Mouse (Mus musculus): Measurements from ENCODE around the gene Duxbl3.
"Not testable (repeated sequence)": the region's sequence is repeated elsewhere in the genome, so short reads cannot be mapped to it uniquely, and the experiment has no call there.

Duxbl3 gene

DNA sequence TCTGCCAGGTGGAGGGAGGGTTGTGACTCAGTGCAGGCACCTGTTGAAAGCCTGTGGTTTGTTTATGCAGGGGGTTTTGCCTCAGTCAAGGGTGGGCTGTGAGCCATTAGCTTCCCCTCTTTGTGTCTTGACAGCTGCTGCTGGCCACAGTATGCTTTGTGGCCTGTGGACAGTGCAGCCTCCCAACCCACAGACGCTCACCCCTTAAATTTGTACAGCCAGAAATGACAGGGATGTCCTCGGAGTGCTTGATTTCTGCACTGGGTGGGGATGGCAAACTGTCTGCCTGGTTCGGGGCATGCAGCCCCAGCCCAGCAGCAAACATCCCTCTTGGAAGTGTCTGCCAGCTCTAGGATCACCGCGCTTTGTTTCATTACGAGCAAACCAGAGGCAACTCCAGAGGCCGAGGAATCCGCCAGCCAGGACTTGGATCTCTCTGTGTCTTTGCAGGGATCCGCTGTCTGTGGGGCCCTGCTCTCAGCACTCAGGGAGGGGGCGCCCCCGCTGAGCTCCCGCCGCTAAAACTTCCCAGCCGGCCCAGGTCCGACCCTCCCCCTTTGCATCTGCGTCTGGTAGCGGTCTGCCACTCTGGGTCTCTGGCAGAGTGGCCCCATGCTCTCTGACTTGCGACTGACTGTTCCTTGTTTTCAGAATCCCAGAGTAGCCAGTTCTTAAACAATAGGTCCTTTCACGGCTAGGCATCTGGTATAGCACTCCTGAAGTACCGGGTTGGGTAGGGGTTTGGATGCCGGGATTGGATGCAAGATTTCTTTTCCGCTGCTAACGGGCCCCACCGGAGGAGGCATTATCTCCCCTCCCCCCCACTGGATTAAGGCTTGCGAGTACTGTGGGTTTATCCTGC, at the start of gene Duxbl3:
Gene Duxbl3, plus strand, starts transcription at position 207 of the 862 bp plus-strand sequence.
- in situ Hi-C loops (cut with MseI, MboI), result not testable (repeated sequence)

DNA sequence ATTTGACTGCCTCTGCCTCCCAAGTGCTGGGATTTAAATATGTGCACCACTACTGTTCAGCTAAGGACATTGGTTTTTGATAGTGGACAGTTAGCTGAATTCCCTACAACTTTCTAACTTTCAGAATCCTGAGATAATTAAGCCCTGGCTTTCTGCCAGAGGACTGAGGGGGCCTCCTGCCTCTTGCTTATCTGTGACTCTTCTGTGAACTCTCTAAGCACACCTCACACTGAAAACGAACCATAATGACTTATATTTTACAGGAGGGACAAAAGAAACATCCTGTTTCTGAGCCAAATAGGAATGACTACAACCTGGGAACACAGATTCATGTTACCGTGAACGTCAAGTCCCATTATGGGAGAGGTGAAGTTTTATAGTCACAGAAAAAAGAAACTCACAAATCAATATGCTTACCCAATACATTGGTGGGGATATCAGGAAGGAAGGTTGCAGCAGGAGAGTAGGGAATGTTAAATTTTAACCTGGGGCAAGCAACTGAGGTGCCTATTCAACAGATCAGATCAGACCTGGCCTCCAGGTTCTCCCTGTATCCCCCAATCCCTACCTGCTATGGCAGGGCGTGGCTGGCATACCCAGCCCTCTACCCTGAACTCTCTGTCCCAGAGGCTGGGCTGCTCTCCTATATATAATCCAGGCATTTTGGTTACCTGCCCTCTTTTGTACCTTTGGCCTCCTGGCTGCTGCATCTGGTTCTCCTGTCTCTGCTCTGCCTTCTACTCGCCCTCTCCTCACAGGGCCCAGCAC, 41.3 kb upstream of the Duxbl3 start:
- in situ Hi-C loops (cut with MseI, MboI), result not testable (repeated sequence)

DNA sequence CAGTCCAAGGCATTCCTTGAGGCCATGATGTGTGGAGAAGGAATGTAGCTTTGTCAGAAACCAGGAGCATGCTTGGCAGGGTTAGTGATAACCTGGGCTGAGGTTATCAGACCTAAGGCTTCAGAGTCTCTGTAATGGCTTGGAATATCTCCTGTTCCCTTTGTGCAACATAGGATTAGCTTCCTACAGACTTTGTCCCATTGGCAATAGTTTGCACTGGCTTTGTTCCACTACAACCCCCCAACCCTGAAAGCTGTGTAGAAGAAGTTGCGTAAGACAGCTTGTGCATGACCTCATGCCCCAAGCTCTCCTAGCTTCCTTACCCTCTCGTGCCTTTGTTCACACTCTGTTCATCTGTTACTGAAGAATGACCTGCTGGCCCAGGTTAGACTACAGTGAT, 20.6 kb upstream of the Duxbl3 start:
- in situ Hi-C loops (cut with MseI, MboI), result not testable (repeated sequence)

DNA sequence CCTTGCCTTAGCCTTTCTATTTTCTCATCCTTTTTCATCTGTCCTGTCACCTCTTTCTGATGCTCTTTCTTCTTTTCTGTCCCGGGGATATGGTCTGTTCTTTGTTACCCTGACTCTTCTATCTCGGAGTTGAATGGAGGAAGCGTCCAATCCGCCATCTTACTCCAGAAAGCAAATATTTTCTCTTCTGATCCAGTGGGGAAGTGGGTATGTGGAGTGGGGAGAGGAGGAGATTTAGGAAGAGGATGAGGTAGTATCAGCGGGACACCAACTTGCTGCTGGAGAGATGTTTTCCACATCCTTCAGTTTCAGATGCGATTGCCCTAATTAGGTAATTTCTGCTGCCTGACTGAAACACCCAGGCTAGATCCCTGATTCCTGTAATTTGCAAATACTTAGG, 967 bp downstream of the Duxbl3 start:
- in situ Hi-C loops (cut with MseI, MboI), result not testable (repeated sequence)

DNA sequence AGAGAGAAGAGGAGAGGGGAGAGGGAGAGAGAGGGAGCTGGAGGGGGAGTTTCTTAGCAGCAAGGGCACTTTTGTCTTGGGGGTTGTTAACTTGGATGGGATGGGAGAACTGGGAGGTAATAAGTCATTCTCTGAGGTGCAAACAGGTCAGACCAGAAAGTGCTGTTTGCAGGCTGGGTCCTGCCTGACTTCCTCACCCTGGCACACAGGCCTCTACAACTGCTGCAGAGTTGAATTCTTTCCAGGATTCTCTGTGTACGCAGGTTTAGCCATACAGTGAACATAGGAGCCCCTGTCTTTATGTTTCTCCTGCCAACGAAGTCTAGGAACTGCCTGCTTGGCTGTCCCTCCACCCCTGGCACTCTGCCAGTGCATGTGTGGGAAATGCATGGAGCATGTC, 29.0 kb downstream of the Duxbl3 start:
- in situ Hi-C loops (cut with MseI, MboI), result not testable (repeated sequence)

DNA sequence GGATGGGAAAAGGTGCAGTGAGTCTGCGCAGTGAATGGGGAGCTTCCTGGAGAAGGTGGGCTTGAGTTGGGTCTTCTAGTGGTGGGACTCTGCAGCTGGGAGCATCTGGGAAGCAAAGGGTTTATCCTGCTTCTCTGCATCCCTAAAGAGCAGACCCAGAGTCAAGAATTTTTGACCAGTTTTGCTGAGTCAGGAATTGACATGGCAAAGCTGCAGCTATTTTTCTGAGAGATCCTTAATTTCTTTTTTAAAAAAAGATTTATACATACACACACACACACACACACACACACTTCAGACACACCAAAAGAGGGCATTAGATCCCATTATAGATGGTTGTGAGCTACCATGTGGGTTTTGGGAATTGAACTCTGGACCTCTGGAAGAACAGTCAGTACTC, 36.1 kb downstream of the Duxbl3 start:
- in situ Hi-C loops (cut with MseI, MboI), result no loop called here

DNA sequence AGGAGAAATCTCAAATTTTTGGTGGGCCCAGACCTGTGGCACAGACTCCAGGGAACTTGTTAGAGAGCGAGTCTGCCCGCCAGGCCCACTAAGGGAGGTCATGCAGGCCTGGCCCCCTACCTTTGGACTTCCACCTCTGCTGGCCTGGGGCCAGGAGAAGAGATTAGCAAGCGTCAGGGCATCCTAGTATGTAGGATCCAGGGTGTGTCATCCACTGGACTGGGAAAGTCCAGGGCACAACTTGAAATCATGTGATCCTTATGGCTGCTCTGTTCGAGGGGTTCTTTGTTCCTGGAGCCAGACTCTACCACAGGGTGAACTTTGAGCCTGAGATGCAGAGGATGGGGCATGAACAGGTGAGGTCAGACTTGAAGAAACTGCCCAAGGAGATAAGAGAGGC, 39.3 kb downstream of the Duxbl3 start:
- in situ Hi-C loops (cut with MseI, MboI), result no loop called here

DNA sequence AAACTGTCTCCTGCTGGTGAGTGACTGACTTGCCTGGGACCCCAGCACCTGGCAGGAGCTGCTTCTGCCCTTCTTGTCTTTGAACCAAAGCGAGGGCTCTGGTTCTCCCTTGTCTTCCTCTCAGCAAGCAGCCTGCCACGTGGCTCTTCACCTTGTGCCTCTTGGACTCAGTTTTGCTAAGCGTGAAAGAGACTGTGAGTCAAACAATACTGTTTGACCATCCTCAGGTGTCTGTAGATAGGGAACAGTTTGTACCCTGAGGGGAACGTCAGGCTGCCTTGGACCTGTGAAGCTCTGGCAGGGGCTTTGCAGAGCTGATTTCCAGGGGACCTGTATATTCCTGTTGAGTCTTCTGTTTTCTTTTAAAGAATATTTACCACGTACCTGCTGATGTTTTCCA, 39.7 kb downstream of the Duxbl3 start:
- in situ Hi-C loops (cut with MseI, MboI), result no loop called here

DNA sequence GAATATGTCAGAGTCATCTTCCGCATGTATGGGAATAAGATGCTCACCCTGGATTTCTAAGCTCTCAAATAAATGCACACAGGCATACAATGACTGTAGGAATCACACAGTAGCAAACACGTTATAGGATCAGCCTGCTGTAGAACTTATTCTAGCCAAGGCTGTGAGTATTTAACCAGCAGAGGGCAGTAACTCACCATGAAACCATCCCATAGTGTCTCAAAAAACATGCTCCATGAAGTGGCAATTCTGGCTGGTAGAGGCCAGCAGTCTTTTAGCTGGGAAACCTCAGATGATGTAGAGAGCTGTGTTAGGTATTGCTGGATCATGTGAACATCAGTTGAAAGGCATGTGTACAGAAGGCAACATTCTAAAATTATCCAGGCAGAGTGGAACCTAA, 45.3 kb downstream of the Duxbl3 start:
- in situ Hi-C loops (cut with MseI, MboI), result no loop called here

DNA sequence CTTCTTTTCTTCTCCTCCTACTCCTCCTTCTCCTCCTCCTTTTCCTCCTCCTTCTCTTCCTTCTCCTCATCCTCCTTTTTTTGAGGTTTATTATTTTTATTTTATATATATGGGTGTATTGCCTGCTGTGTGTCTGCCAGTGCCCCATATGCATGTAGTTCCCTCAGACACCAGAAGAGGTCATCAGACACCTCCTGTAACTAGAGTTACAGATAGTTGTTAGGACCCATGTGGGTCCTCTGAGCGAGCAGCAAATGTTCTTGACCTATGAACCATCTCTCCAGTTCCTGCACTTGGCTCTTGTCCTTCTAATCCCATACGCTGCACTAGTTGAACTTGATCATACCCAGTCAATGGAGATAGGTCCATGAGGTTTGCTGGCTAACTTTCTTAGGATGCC, 48.3 kb downstream of the Duxbl3 start:
- in situ Hi-C loops (cut with MseI, MboI), result no loop called here

DNA sequence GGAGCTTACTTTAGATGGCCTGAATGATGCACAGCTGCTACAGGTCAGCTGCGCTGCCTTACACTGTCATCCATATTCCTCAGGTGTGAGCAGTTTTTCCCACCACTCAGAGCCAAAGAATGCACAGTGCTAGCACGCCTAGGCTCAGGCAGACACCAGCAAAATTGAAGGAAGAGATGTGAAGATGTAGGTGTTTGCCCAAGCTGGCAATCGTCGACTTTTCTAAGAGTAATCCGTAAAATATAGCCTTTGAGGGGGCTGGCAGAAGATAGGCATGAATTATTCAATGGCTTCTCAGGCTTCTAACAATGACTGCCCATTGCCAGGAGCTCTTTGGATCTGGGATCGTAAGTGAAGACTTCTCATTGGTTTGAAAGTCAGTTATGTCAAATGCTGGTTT, 51.1 kb downstream of the Duxbl3 start:
- in situ Hi-C loops (cut with MseI, MboI), result no loop called here

DNA sequence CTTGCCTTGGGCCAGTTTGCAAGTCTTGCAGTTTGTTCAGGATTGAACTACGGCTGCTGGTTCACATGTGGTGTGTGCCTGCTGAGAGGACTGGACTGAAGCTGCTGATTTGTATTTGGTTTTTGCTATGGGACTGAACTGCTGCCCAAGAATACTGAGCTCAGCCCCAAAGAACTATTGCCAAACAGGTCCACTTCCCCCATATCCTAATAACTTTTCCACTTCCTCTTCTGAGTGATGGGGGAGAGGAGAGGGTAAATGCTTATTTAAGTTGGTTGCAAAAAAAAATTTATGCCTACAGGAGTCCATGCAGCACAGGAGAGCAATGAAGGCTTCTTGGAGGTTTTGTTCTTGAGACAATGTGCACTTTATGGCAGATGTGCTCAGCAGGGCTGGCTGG, 51.7 kb downstream of the Duxbl3 start:
- in situ Hi-C loops (cut with MseI, MboI), result no loop called here

DNA sequence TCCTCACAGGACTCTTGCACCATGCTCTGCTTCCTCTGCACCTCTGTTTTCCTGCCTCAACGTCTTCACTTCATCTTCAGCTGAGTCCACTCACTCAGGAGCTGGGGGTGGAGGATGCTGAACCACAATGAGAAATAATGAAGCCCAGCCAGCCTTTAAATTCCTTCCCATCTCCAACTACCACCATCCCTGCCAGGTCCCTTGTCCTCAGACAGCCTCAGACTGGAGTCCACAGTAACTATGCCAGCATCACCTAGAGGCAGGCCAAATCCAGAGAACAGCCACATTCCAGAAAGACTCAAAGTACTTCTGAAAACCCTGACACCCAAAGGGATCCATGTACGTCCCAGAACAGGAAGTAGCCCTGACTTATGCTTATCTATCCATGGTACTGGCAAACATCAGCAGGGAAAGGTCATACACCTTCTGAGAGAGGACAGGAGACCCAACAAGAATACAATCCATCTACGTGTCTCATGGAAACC, 58.5 kb downstream of the Duxbl3 start:
- in situ Hi-C loops (cut with MseI, MboI), result no loop called here
